Mouse (Mus musculus) frontal cortex, postnatal 14 days (tissue): Measurements from ENCODE around the gene Hgd.

Experiments used
- DNase-seq, 2 experiments: peaks; one replicate each; pipeline ENCODE4 v3.0.0; 2022; ENCODE audit warnings: low spot score in 2 of 2

Gene Hgd

DNA sequence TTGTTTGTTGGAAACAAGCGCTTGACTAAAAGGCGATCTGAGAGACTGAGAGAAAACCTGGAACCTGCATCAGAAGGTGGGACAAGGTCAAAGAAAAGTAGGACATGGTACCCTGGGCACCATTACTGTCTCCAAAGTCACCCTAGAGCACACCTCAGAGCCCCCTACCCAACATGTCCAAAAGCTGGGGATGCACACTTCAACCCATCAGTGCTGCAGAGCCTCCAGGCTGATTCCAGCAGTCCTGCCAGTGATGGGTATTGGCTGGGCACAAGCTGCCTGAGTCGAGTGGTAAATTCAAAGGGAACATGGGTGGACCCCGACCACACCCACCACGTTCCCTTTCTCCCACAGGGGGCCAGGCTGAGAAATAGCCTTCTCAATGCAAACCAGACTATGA lies 95.4 kb downstream of the Hgd start:
- no peak for DNase-seq

DNA sequence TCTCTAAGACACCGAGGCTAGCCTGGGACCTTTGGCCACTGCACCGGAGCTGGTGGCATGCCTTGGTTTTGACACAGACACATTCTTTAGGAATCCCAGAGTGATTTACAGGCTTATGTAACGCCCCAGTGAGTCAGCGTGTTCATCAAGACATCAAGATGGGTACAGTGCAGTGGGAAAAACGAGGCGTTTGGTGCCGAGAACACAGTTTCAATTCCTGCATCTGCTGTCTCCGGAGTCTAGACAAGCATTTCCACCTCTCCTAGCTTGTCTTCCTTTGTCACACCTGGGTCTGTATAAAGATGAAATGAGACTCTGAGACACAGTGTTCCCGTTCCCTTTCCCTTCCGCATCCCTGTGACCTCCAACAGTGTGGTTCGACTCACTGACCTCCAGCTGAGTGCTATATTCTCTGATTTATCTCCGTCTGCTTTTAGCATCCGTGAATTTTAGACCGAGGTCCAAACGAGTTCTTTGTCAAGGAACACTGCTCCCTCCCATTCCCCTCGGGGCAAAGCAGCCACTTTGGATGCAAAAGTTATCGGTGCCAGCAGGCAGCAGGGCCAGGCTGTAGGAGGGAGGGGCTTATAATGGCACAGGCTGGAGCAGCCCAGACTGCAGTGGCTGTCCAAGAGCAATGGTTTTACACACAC lies 96.2 kb downstream of the Hgd start:
- DNase-seq: no peak

DNA sequence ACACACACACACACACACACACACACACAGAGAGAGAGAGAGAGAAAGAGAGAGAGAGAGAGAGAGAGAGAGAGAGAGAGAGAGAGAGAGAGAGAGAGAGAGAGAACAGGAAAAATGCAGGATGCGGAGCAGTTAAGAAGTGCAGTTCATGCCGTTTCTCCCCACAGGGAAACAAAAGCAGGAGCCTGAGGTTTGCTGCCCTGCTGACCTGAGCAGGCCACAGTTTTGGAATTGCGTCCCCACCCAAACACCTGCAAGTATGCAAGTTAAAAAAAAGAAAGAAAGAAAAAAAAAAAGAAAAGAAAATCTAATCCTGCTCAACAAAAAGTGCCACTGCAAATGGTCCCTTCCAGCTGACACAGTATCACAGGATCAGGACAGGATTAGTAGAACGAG lies 96.7 kb downstream of the Hgd start:
- no peak for DNase-seq

DNA sequence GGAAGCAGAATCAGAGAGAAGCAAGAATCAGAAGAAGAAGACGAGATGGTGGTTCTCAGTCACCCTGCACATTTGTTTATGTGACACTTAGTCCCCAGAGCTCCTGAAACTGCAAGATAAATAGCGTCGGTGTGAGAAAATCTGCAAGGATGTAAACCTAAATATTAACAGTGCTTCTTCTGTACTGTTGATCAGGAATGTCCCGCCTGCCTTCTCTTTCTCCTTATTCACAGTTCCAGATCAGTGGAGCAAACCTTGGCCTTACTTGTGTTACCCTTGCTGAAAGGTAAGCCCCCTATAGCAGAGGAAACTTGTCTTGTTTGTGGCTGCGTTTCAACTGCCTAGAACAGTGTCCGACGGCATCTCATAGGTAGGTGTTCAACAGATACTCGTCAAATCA lies 97.6 kb downstream of the Hgd start:
- no peak for DNase-seq

DNA sequence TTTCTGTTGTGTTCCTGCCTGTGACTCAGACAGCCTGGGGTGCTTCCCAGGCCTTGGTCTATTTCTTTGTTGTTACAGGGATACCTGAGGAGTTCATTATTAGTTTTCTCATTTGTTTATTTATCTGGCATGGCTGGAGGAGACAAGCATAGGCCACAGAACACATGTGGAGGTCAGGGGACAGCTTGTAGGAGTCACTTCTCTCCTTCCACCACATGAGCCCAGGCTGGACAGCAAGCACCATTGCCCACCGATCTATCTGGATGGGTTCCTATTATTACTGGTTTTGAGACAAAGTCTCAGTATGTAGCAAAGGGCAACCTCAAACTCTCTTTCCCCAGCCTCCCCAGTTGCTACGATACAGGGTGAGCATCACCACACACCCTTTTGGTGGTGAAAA lies 100.3 kb downstream of the Hgd start:
- no peak for DNase-seq

DNA sequence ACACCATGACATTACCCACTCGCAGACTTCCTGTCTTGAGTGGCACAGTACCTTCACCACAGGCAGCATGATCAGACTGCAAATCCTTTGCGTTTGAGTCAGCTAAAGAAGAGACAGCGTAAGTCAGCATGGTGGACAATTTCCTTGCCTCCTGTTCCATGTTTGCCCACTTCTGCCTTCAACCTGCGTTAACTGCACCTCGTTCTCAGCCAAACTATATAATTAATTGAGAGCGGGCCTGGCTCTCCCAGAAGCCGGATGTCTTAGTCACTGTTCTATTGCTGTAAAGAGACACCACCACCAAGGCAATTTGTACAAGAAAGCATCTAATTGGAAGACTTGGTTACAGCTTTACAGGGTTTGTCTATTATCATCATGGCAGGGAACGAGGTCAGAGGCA lies 100.9 kb downstream of the Hgd start:
- DNase-seq: no peak
